Mouse (Mus musculus): ENCODE data around the gene Gm4312.
"Not testable (repeated sequence)": the region's sequence is repeated elsewhere in the genome, so short reads cannot be mapped to it uniquely, and the experiment has no call there.

DNA sequence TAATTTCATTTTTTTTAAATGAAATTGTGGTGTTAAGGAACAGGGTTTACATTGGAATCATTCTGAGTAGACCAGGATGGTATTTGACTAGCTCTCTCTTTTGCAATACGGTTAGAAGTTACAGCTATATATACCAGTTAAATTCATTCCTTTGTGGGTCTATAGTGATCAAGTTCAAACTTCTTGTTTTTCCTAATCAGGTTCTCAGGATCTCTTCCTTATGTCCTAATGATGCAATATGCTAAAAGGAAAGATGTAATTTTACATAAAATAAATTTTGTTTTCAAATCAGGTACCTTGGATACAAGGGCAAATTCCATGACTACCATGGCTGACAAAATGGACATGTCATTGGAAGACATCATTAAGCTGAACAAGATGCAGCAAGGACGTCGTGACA, 31.6 kb downstream of the Gm4312 start, which contains the start of gene Gm4305:
- TF ChIP-seq POLR2A (IDR thresholded peaks at IDR 0.05; ENCODE audit: borderline replicate concordance, extremely low read depth, low read depth, low read length); CTCF (IDR thresholded peaks at IDR 0.05; ENCODE audit: insufficient read depth, low read length): not testable (repeated sequence)

Data from lung, adult 2 months (tissue).